Mouse (Mus musculus): ENCODE data around the gene Rbfox3. TPM values are rescaled to one million over a fixed set of nuclear protein-coding genes. Genes with fewer than 3 reads are reported as not detected.

Gene Rbfox3
- polyA plus RNA-seq, 1 experiment from 2014 or later, result 51.1 TPM

- ATAC-seq (replicated peaks), result no peak
- Histone ChIP-seq H3K4me3 (no peak overlapping the region), H3K4me1 (peaks cover 36% of the 10 kb centered on the region), H3K9me3 (no peaks in the 10 kb centered on the region), H3K36me3 (no peaks in the 10 kb centered on the region), H3K27ac (replicated peaks) (no peak overlapping the region), H3K27me3 (no peaks in the 10 kb centered on the region), H3K4me2 (replicated peaks) (no peak overlapping the region), H3K9ac (replicated peaks) (no peak overlapping the region)
- WGBS, result 70% methylated on average over 26 of the region's 26 CpGs
These were observed 11.4 kb downstream of the Rbfox3 start for GRCm38 (mm10) chr11:118899771-118900545.

GRCm38 (mm10) chr11:118898643-118899042, 12.8 kb downstream of the Rbfox3 start:
- H3K27me3 ChIP-seq, result no peaks in the 10 kb centered on the region
- H3K9ac ChIP-seq (replicated peaks), result no peak overlapping the region
- H3K36me3 ChIP-seq, result no peaks in the 10 kb centered on the region
- H3K27ac ChIP-seq (replicated peaks), result no peak overlapping the region
- no peaks in the 10 kb centered on the region for H3K9me3 ChIP-seq
- peaks cover 38% of the 10 kb centered on the region for H3K4me1 ChIP-seq
- 76% methylated on average over 11 of the region's 11 CpGs for WGBS
- no peak overlapping the region for H3K4me3 ChIP-seq
- no peak overlapping the region for H3K4me2 ChIP-seq (replicated peaks)
- ATAC-seq (replicated peaks), result no peak

- 0 out of 2 replicates have a peak overlapping the region, but pooled peaks have one; percentile 4 for H3K9ac ChIP-seq (replicated peaks)
- no peaks in the 10 kb centered on the region for H3K9me3 ChIP-seq
- 62% methylated on average over 10 of the region's 10 CpGs for WGBS
- ATAC-seq (replicated peaks), result no peak
- H3K27me3 ChIP-seq, result no peaks in the 10 kb centered on the region
- peaks cover 38% of the 10 kb centered on the region for H3K4me1 ChIP-seq
- no peak overlapping the region for H3K27ac ChIP-seq (replicated peaks)
- H3K4me2 ChIP-seq (replicated peaks), result no peak overlapping the region
- H3K36me3 ChIP-seq, result no peaks in the 10 kb centered on the region
- no peak overlapping the region for H3K4me3 ChIP-seq
These were observed 13.2 kb downstream of the Rbfox3 start for GRCm38 (mm10) chr11:118898156-118898555.

GRCm38 (mm10) chr11:118897114-118897841, 14.1 kb downstream of the Rbfox3 start:
- Histone ChIP-seq H3K27ac (replicated peaks) (peak overlapping the region; percentile 74), H3K9ac (replicated peaks) (0 out of 2 replicates have a peak overlapping the region, but pooled peaks have one; percentile 4), H3K4me2 (replicated peaks) (peak overlapping the region; percentile 15), H3K4me1 (peaks cover 38% of the 10 kb centered on the region), H3K9me3 (no peaks in the 10 kb centered on the region), H3K36me3 (no peaks in the 10 kb centered on the region), H3K4me3 (no peak overlapping the region), H3K27me3 (no peaks in the 10 kb centered on the region)
- WGBS, result 10% methylated on average over 21 of the region's 21 CpGs
- peak; percentile 52 for ATAC-seq (replicated peaks)

- H3K4me2 ChIP-seq (replicated peaks), result no peak overlapping the region
- H3K4me3 ChIP-seq, result no peak overlapping the region
- H3K27ac ChIP-seq (replicated peaks), result 0 out of 2 replicates have a peak overlapping the region, but pooled peaks have one; percentile 6
- no peaks in the 10 kb centered on the region for H3K36me3 ChIP-seq
- WGBS, result 31% methylated on average over 16 of the region's 16 CpGs
- no peaks in the 10 kb centered on the region for H3K27me3 ChIP-seq
- ATAC-seq (replicated peaks), result no peak
- H3K9ac ChIP-seq (replicated peaks), result no peak overlapping the region
- H3K9me3 ChIP-seq, result no peaks in the 10 kb centered on the region
- peaks cover 46% of the 10 kb centered on the region for H3K4me1 ChIP-seq
These were observed 15.2 kb downstream of the Rbfox3 start for GRCm38 (mm10) chr11:118896032-118896675.

GRCm38 (mm10) chr11:118894835-118895234, 16.6 kb downstream of the Rbfox3 start:
- Histone ChIP-seq H3K36me3 (no peaks in the 10 kb centered on the region), H3K4me2 (replicated peaks) (no peak overlapping the region), H3K27ac (replicated peaks) (no peak overlapping the region), H3K4me3 (no peak overlapping the region), H3K9me3 (no peaks in the 10 kb centered on the region), H3K9ac (replicated peaks) (no peak overlapping the region), H3K4me1 (peaks cover 54% of the 10 kb centered on the region), H3K27me3 (no peaks in the 10 kb centered on the region)
- ATAC-seq (replicated peaks), result no peak
- WGBS, result 79% methylated on average over 5 of the region's 5 CpGs

GRCm38 (mm10) chr11:118894196-118894595, 17.2 kb downstream of the Rbfox3 start:
- Histone ChIP-seq H3K4me2 (replicated peaks) (no peak overlapping the region), H3K4me1 (peaks cover 54% of the 10 kb centered on the region), H3K27me3 (no peaks in the 10 kb centered on the region), H3K9ac (replicated peaks) (no peak overlapping the region), H3K27ac (replicated peaks) (no peak overlapping the region), H3K4me3 (no peak overlapping the region), H3K36me3 (no peaks in the 10 kb centered on the region), H3K9me3 (no peaks in the 10 kb centered on the region)
- 88% methylated on average over 4 of the region's 4 CpGs for WGBS
- ATAC-seq (replicated peaks), result no peak

GRCm38 (mm10) chr11:118892876-118893275, 18.5 kb downstream of the Rbfox3 start:
- Histone ChIP-seq H3K9ac (replicated peaks) (no peak overlapping the region), H3K4me1 (peaks cover 45% of the 10 kb centered on the region), H3K27me3 (no peaks in the 10 kb centered on the region), H3K27ac (replicated peaks) (no peak overlapping the region), H3K9me3 (no peaks in the 10 kb centered on the region), H3K4me3 (no peak overlapping the region), H3K36me3 (no peaks in the 10 kb centered on the region), H3K4me2 (replicated peaks) (no peak overlapping the region)
- WGBS, result 94% methylated on average over 5 of the region's 5 CpGs
- no peak for ATAC-seq (replicated peaks)

- no peak overlapping the region for H3K4me3 ChIP-seq
- H3K4me1 ChIP-seq, result peaks cover 31% of the 10 kb centered on the region
- no peak overlapping the region for H3K27ac ChIP-seq (replicated peaks)
- H3K36me3 ChIP-seq, result no peaks in the 10 kb centered on the region
- H3K9ac ChIP-seq (replicated peaks), result 0 out of 2 replicates have a peak overlapping the region, but pooled peaks have one; percentile 22
- 79% methylated on average over 15 of the region's 15 CpGs for WGBS
- no peak overlapping the region for H3K4me2 ChIP-seq (replicated peaks)
- H3K9me3 ChIP-seq, result no peaks in the 10 kb centered on the region
- no peak for ATAC-seq (replicated peaks)
- no peaks in the 10 kb centered on the region for H3K27me3 ChIP-seq
These were observed 19.9 kb downstream of the Rbfox3 start for GRCm38 (mm10) chr11:118891516-118891915.

GRCm38 (mm10) chr11:118890992-118891398, 20.4 kb downstream of the Rbfox3 start:
- Histone ChIP-seq H3K4me3 (no peak overlapping the region), H3K36me3 (no peaks in the 10 kb centered on the region), H3K9ac (replicated peaks) (no peak overlapping the region), H3K4me2 (replicated peaks) (no peak overlapping the region), H3K27ac (replicated peaks) (peak overlapping the region; percentile 36; the same call in 1 of the 2 replicates), H3K4me1 (peaks cover 26% of the 10 kb centered on the region), H3K27me3 (no peaks in the 10 kb centered on the region), H3K9me3 (no peaks in the 10 kb centered on the region)
- 36% methylated on average over 16 of the region's 16 CpGs for WGBS
- ATAC-seq (replicated peaks), result no peak

- Histone ChIP-seq H3K9ac (replicated peaks) (no peak overlapping the region), H3K9me3 (no peaks in the 10 kb centered on the region)
These were observed 20.9 kb downstream of the Rbfox3 start for GRCm38 (mm10) chr11:118890474-118890873.

GRCm38 (mm10) chr11:118889500-118889899, 21.9 kb downstream of the Rbfox3 start:
- H3K9me3 ChIP-seq, result no peaks in the 10 kb centered on the region
- H3K27ac ChIP-seq (replicated peaks), result no peak overlapping the region
- 90% methylated on average over 4 of the region's 4 CpGs for WGBS
- H3K36me3 ChIP-seq, result no peaks in the 10 kb centered on the region
- no peak overlapping the region for H3K4me2 ChIP-seq (replicated peaks)
- no peak for ATAC-seq (replicated peaks)
- H3K9ac ChIP-seq (replicated peaks), result no peak overlapping the region
- no peak overlapping the region for H3K4me3 ChIP-seq
- no peaks in the 10 kb centered on the region for H3K27me3 ChIP-seq
- peaks cover 16% of the 10 kb centered on the region for H3K4me1 ChIP-seq

More at GRCm38 (mm10) chr11:118890474-118890873, 20.9 kb downstream of the Rbfox3 start:
- Histone ChIP-seq H3K36me3 (no peaks in the 10 kb centered on the region), H3K27ac (replicated peaks) (no peak overlapping the region), H3K4me3 (no peak overlapping the region), H3K4me1 (peaks cover 22% of the 10 kb centered on the region), H3K4me2 (replicated peaks) (no peak overlapping the region), H3K27me3 (no peaks in the 10 kb centered on the region)
- WGBS, result 62% methylated on average over 5 of the region's 5 CpGs
- no peak for ATAC-seq (replicated peaks)
